Mouse (Mus musculus) liver (tissue): Measurements from ENCODE around the gene Uimc1.
"Not testable (repeated sequence)": the region's sequence is repeated elsewhere in the genome, so short reads cannot be mapped to it uniquely, and the experiment has no call there.

Experiments used
- DNase-seq: peaks from one replicate; pipeline ENCODE4 v3.0.0-alpha.2; 2020; ENCODE audit warnings: mixed read lengths

Uimc1 gene

DNA sequence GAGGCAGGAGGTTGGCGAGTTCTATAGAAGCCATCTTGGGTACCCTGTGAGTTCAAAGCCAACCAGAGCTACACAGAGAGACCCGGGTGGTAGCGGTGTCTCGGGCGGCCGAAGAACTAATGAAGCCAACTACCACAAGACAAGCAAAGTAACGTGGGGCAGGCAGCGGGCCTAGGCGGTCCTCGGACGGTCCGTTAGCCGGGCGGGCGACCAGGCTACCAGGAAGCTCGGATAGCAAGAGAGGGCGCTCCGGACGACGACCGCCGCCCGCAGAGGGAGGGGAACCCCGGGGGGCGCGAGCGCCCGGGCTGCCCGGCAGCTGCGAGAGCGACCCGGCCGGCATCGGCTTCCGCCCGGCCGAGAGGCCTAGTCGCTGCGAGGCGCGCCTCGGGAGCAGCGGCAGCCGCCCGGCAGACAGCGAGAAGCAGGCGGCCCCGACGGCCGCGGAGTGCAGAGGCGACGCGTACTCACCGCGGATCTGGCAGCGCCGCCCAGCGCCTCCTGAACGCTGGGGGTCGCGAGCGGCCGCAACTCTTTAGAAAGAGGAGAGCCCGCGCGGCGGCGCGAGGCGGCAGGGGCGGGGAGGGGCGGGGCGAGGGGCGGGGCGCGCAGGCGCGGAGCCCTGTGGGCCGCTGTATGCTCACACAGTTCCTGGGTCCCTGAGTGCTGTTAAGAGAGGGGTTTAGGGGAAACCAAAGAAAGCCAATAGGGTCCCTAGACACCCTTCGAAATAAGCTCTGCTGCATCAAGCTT lies at the start of gene Uimc1:
TSS of gene Uimc1 (minus strand) at position 575 of the 753 bp plus-strand sequence.
- peak; percentile 93 for DNase-seq

DNA sequence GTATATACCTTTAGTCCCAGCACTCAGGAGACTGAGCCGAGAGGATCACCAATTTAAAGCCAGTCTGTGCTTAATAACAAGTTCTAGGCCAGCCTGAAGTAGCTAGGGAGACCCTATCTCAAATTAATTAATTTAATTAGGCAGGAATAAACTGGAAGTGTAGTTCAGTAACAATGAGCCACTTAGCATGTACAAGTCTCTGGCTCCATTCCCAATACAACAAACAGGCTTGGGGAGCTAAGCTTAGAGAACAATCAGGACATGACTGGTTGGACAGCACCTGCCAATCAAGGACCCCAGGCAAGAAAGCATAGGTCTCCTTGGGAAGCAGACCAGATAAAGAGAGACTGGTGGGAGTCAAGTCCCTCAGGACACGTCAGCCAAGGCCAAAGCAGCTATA lies 40.2 kb upstream of the Uimc1 start:
- DNase-seq: no peak

DNA sequence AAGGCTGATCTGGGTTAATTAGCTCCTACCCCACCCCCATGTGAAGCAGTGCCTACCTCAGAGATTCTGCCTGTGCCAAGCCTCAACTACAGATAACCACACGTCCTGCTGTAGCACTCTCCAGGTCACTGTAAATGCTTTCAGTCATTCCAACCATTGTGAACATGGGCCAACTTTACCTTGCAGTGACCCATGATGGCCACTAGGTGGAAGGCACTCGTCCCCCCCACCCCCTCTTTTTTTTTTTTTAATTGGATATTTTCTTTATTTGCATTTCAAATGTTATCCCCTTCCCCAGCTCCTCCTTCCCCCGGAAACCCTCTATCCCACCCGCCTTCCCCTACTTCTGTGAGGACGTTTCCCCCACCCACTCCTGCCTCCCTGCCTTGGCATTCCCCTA lies 35.3 kb upstream of the Uimc1 start:
- DNase-seq: no peak

DNA sequence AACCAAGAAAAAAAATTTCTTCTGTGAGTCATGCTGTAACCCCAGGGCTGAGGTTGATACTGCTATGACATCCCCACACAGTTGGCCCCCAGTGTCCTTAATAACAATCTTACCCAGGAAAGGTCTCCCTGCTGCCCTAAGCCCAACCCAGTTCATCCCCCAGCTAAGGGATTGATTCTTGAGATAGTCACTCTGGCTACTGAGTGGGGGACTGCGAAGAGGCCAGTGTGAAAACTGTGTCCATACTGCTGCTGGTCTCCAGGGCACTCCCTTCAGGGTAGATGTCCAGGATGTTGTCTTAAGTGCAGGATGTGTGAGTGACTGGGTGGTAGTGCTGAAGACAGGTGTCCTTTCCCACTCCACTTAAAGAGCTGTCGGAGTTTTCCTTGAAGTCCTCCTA lies 33.3 kb upstream of the Uimc1 start, which contains the start of gene Gm17617:
TSS of gene Gm17617 (minus strand) at position 101 of the 400 bp plus-strand sequence.
- no peak for DNase-seq

DNA sequence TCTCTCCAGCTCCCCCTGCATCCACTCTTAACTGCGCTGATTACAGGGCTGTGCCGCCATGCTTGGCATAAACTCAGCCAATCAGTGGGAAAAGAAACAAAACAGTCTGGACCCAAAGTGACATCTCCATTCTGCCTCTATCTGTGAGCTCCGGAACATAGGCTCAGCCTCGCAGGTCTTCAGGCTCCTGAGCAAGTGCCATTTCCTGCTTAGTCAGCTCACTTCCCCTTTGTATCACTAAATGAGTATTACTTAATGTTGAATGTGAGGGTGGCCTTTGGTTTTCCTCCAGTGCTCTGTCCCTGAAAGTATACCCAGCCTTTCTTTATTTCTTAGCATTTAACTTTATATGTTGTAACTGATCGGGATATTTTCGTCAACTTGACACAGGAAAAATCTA lies 24.8 kb upstream of the Uimc1 start:
- no peak for DNase-seq

DNA sequence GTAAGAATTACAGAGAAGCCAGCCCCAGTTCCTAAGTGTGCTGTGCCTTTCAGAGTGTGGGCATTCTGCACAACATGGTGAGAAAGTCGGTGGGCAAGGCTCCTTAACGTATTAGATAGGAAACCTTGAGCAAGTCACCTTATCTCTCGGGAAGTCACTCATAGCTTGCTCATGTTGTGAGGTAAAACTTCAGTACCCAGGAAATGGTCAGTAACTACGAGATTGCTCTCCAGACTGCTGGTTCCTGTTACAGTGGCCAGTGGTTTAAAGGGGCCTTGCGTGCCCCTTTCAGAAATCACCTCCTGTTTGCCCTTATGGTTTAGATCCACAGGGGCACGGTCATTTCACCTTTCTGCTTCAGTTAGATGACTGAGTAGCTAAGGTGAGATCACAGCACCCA lies 14.3 kb upstream of the Uimc1 start:
- no peak for DNase-seq

DNA sequence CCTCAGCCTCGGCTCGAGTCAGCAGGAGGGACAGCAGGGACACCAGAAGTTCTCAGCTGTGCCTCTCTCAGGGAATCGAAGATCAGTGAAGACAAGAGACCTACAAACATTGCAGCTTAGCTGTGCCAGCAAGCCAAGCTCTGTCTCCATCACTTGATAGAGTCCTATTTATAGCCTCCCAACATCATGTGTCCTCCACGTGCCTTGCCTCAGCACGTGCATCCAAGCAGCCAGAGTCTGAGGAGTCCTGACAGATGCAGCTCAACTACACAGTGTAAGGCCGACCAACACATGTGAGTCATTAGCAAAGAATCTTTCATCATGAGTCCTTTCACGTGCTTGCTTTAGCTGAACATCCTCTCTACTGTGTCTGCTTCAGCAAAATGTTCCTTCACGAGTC lies 7.6 kb upstream of the Uimc1 start:
- no peak for DNase-seq

DNA sequence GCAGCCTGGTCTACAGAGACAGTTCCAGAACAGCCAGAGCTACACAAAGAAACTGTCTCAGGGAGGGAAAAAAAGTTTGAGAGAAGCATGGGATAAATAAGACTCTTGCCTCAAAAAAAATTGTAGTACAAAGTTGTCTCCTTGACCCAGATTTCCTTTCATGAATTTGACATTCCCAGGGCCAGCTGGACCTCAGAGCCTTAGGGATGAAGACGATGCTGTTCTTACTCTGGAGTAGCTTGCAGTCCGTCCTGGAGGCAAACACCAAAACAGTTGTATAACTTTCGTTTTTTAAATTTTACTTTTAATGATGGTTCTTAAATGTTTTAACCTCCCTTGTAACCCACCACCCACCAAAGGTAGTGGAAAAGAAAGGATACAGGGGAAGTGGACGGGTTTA lies 7.0 kb upstream of the Uimc1 start:
- no peak for DNase-seq

DNA sequence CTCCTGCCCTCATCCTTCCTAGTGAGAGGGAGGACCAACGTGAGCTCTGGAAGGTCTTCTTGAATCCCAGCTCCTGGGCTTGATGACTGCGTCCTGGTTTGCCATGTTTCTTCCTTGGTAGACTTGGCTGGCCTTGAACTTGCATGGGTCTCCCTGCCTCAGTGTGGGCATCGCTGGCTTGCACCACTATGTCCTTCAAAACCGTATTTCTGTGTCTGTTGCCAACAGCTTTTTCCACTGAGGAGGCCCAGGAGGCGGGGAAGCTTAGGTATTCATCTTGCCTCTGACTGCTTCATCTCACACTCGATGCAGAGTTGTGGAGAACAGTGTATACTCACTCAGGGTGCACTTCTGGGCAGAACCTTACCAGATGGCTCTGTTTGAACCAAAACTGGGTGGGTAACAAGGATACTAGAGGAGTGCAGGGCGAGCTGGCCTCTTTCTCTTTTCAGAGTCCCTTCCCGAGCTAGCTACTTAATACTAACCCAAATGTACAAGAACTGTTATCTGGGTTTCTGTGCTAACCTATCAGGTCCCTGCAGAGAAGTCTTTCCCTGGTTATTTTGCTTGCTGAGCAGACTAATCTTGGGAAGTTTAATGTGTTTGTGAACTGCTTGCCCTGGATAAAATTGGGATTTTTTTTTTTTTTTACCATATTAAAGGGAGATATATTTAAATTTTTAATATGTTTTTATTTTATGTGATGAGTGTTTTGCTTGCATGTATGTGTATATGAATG lies 6.0 kb upstream of the Uimc1 start:
- DNase-seq: peak; percentile 24

DNA sequence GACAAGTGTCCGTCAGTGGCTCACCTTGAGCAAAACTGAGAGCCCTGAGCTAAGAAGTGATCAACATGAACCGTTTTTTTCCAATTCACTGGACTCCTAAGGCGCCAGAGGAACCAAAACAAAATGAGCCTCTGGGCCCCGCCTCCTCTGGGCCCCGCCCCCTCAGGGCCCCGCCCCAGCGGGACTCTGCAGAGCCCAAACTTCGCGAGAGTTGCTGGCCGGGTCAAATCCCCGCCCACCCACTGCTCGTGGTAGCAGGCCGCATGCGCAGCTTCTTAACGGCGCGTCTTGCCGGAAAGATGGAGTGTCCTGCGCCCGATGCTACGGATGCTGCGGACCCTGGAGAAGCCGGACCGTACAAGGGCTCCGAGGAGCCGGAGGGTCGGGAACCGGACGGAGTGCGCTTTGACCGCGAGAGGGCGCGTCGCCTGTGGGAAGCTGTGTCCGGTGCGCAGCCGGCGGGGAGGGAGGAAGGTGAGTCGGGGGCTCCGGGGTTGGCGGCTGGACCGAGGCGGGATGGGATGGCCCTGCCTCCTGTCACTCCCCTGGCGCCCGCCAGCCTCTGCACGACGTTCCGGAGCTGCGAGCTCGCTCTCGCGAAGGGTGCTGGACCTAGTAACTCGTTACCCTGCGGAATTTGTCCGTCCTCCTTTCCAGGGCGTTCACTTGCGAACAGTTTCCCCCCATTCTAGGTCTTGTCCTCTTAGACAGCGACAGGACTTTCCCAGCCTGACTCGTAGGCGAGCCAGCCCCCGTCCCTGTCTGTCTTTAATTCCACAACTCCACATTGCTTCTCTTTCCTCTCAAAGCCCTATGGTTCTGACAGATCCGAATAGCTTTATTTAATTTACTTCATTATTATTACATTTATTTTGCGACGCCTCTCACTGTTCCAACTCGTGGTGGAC lies 5.2 kb upstream of the Uimc1 start, which contains the start of gene Zfp346:
TSS of gene Zfp346 (plus strand) at position 267 of the 908 bp plus-strand sequence.
- DNase-seq: peak; percentile 99

DNA sequence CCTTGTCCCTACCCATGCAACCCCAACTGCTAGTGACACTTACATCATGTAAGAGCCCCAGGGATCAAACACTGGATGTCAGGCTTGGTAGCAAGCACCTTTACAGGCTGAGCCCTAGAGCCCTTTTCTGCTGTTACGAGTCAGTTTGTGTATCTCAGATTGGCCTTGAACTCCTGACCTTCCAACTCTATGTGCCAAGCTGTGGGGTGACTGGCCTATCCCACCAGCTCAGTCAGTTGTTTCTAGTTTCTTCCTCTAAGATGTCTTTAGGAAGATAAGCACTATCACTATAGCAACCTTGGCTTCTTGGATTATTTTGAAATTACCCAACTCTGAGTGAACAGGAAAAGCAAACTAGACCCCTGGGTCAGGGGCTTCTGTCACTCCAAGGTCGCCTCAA lies 3.3 kb upstream of the Uimc1 start:
- DNase-seq: no peak

DNA sequence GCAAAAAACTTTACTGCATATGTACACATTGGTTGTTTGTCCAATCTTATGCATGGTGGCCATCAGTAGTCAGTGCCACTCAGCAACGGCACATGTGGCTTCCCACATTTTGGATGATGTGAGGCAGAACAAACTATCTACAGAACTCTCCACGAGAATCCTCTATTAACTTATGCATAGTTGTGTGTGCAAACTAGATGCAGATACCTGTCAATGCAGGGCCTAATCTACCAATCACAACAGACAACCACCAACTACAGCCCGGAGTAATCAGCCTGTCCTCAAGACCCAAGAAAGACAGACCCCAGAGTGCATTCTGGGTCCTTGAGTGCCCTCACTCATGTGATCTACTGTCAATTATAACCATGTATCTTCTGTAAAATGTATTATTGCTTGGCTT lies 2.3 kb upstream of the Uimc1 start:
- no peak for DNase-seq

DNA sequence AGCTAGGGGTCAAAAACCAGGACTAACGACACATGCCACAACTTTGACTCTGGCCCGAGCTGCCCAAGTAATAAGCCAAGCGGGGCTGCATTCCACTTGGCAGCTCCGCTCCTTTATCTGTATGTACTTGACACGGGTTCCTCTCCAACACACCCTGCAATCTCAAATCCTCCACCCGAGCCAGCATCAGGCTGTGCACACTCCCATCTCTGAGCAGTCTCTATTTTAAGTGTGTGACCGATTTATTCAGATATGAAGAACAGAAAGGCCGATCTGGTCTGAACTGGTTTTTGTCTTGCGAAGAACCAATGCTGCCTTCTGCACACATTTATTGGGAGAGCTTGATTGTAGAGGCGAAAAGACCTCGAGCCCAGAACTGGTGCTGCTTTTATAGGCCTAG lies 1.5 kb upstream of the Uimc1 start:
- no peak for DNase-seq

DNA sequence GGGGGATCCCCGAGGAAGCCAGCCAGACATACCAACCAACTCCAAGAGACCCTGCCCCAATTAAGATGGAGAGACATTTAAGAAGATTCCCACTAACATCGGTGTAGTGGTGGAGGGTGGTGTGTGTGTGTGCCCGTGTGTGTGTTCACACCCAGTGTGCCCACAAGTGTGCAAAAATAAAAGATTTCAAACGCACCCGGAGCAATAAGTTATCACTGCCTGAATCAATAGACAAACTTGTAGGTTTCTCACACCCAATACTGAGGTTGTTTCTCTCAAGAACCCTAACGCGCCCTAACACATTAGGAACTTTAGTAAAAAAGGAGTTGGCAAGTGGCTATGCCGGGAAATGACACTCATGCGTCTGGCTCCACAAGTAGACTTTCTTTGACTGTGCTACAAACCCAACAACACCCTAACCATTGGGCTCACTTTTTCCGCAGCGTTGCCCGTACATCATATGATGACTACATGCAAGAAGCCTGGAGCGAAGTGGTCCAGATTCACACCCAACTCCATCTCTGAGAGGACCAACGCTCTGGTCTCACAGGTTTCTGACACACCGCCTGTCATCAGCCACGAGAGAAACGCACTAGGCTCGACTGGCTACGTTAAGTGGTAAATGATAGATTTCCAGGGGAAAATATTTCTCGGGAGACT lies 904 bp downstream of the Uimc1 start:
- DNase-seq: peak; percentile 39

DNA sequence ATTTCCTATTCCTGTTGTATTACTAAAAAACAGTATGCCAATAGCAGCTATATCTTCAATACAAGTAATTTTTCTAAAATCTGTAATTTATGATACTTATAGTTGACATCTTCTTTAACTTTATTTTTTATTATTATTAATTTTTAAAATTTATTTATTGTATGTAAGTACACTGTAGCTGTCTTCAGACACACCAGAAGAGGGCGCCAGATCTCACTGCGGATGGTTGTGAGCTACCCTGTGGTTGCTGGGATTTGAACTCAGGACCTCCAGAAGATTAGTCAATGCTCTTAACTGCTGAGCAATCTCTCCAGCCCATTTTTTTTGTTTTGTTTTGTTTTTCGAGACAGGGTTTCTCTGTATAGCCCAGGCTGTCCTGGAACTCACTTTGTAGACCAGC lies 2.3 kb downstream of the Uimc1 start:
- not testable (repeated sequence) for DNase-seq

DNA sequence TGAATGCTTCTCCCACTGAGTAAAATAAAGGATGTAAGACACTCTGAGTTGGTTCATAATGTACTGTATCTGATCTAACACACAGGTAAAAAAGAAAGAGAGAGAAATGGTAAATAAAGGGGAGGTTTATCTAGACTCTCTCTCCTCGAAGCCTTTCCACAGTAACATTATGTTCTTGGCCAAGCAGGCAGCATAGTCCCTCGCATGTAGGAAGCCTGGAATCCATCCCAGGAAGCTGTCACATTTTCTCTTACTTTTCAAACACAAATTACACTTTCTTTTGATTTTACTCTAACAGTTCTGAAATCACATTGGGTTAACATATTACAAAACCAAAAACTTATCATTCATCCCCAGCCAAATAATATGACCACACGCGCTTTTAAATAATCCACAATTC lies 7.5 kb downstream of the Uimc1 start:
- DNase-seq: no peak

DNA sequence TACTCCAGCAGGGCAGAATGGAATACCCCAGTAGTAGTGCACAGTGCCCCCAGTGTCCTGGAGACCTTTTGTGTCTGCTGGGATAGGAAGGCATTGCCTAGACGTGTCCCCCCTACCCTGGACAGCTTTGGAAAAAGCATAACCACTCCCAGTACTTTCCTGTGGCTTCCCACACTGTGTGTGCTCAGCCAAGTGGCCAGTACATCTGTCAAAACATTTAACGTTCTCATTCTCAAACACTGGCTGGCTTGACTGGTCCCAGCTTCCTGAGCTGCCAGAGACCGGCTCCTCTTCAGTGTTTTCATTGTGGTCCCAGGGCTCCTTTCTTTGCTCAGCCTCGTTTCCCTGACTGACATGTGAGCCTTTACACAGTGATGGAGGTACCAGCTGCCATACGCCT lies 24.5 kb downstream of the Uimc1 start:
- no peak for DNase-seq

DNA sequence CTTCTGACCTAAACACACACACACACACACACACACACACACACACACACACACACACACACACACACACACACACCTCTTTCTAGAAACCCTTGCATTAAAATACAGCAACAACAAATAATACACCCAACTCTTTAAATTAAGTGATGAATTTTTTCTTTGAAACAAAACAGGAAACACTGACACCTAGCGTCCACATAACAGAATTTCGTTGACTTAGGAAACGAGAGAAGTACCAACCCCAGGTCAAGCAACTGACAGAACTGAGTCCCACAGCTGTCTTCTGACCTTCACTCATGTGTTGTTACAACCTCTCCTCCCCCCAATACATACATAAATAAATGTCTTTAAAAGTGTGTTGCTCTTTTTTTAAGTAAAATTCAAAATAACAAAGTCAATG lies 28.8 kb downstream of the Uimc1 start:
- DNase-seq: no peak

DNA sequence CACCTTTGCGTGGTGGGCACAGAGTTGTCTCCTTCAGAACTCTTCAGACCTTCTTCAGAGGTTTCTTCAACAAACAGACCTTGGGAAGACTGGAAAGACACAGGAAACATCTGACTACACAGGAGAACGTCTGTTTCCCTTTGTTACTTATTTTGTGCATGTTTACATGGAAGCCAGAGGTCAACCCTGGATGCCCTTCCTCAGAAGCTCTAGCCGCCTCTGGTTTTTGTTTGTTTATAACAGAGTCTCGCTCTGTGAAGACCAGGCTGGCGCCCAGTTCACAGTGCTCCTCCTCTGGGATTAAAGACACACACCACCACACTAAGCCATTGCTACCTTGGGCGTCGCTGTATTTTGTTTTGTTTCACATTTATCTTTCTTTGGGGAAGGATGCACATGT lies 30.4 kb downstream of the Uimc1 start:
- DNase-seq: no peak

DNA sequence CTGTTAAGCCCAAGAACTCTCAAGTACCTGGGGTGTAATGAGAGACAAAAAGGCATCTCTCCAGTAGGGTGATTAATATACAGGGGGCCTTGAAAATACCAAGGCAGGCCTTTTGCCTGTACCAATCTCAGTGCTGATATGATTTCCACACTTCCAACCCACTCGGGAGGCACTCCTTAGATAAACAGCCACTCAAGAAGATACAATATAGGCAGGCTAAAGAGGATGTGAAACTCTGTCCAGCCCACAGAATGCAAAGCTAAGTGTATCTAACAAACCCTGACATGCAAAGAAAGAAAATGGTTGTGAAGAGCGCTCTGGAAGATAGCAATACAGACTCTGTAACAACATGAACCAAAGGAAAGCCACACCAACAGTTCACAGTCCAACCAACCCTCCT lies 36.8 kb downstream of the Uimc1 start:
- DNase-seq: no peak

DNA sequence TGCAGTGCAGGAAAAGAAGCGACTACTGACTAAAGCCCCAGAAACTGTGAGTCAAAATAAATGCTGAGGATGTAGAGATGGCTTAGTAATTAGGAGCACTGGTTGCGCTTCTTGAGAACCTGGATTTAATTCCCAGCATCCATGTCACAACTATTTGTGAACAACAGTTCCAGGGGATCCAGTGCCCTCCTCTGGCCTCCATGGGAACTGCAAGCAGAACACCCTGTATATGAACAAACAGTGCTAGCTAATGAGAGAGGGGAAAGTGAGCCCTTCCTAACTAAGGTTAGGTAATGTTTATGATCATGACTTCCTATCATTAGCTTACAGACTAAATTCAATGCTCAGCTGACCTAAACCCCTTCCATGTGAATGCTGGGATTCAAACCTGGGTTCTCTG lies 42.1 kb downstream of the Uimc1 start:
- DNase-seq: peak; percentile 34

DNA sequence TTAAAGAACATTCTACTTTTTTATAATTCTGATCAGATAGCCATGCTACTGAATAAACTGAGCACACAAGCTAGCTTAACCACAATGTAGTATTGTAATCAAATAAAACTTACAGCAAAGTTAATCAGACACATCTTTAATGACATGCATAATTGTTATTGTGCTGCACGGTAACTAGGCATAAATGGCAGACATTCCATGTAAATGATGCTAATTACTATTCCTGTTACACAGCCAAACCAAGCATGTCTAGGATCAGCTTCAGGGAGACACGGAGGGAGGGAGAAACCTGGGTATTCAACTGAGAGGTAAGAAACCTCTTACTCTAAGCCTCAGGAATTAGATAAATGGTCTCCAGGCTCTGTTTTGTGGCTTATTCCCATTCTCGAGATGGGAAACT lies 52.4 kb downstream of the Uimc1 start:
- DNase-seq: no peak

DNA sequence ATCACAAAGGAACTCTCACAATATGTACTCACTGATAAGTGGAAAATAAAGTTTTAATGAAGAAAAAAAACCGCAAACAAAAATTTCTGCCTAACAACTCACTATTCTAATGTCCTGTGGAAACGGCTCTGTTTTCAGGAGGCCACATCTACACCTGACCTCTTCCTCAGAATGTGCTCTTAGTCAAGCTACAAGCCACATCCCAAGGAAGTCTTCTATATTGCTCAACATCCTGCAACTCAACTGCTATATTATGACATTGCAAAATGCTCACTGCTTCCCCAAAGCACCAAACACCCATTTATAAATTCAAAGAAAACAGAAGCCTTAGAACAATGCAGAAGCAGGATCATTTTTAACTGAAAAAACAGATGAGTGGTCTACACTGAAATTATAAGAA lies 60.1 kb downstream of the Uimc1 start:
- DNase-seq: no peak
